Mouse (Mus musculus) monocyte, adult 59 days (primary cell): Measurements from ENCODE around the gene Rftn1. TPM values are rescaled to one million over a fixed set of nuclear protein-coding genes. Genes with fewer than 3 reads are reported as not detected.

Experiments used
- total RNA-seq, 2 experiments: library from RNA; stranded (reverse); gene quantifications; one replicate each; pipeline ENCODE4 v1.2.4; 2023

Gene Rftn1
- 10 to 100 TPM; 89.2 to 92.7 TPM for total RNA-seq

GRCm38 (mm10) chr17:50190131-50191015 lies at the start of gene Rftn1:
TSS of gene Rftn1 (minus strand) at chr17:50190674.

Other genes starting within 250 kb of the Rftn1 start
- gene Dazl, start 103.0 kb upstream of the Rftn1 start, total RNA-seq: not detected